Mouse (Mus musculus): Measurements from ENCODE around the gene Dchs2. TPM values are rescaled to one million over a fixed set of nuclear protein-coding genes. Genes with fewer than 3 reads are reported as not detected.

Dchs2 gene
- total and polyA plus RNA-seq, 3 experiments = not detected

GRCm38 (mm10) chr3:83246536-83246935 is 118.8 kb downstream of the Dchs2 start:
- H3K27ac ChIP-seq (ENCODE audit: insufficient read depth, low read depth) = no peak overlapping the region
- no peaks in the 10 kb centered on the region for H3K4me1 ChIP-seq (ENCODE audit: control insufficient read depth in 1 of 2, insufficient read depth in 2 of 2)
- H3K36me3 ChIP-seq (replicated peaks in 1 of 2; ENCODE audit: control insufficient read depth in 1 of 2, insufficient read depth in 1 of 2, low read length in 1 of 2) = no peaks in the 10 kb centered on the region
- dilution Hi-C loops (cut with MboI; ENCODE audit: extremely low pct_ligation_motif_present, extremely low pct_unique_long_range_greater_than_20kb, low sequenced_read_pairs) (no loop called here), in situ Hi-C loops (cut with MboI; ENCODE audit: low pct_ligation_motif_present, low pct_unique_long_range_greater_than_20kb, low sequenced_read_pairs) (no loop called here)
- H3K4me2 ChIP-seq (ENCODE audit: insufficient read depth, low read depth, poor library complexity, severe bottlenecking) = no peak overlapping the region
- no peaks in the 10 kb centered on the region for H3K79me2 ChIP-seq (replicated peaks; ENCODE audit: control insufficient read depth, extremely low read depth, insufficient read depth, poor library complexity, severe bottlenecking)
- TF ChIP-seq KAT2A (IDR thresholded peaks at IDR 0.05; ENCODE audit: insufficient replicate concordance, low read length) = no peak
- TF ChIP-seq MAFK (IDR thresholded peaks at IDR 0.05; ENCODE audit: insufficient replicate concordance, low read length) = no peak
- TF ChIP-seq IRF4 (IDR thresholded peaks at IDR 0.05; ENCODE audit: low read depth, low read length) = no peak
- TF ChIP-seq UBTF (IDR thresholded peaks at IDR 0.05; ENCODE audit: low read depth, low read length) = no peak
- no peak for TF ChIP-seq SMC3 (IDR thresholded peaks at IDR 0.05; ENCODE audit: low read depth, low read length)
- TF ChIP-seq CHD1 (IDR thresholded peaks at IDR 0.05; ENCODE audit: low read depth, low read length) = no peak
- TF ChIP-seq E2F4 (IDR thresholded peaks at IDR 0.05; ENCODE audit: insufficient replicate concordance, low read depth, low read length) = no peak
- no peak for TF ChIP-seq GABPA (IDR thresholded peaks at IDR 0.05; ENCODE audit: insufficient replicate concordance, low read depth, low read length)
- no peak for TF ChIP-seq CHD2 (IDR thresholded peaks at IDR 0.05; ENCODE audit: low read length)
- TF ChIP-seq USF1 (IDR thresholded peaks at IDR 0.05; ENCODE audit: low read depth, low read length) = no peak
- TF ChIP-seq NELFE (IDR thresholded peaks at IDR 0.05; ENCODE audit: low read depth, low read length) = no peak
- no peak for TF ChIP-seq ELF1 (IDR thresholded peaks at IDR 0.05; ENCODE audit: low read depth, low read length)
- TF ChIP-seq ZMIZ1 (IDR thresholded peaks at IDR 0.05; ENCODE audit: low read depth, low read length) = no peak
- TF ChIP-seq MAZ (IDR thresholded peaks at IDR 0.05; ENCODE audit: low read depth, low read length) = no peak
- TF ChIP-seq MYC (IDR thresholded peaks at IDR 0.05; ENCODE audit: low read depth, low read length) = no peak
- TF ChIP-seq BHLHE40 (IDR thresholded peaks at IDR 0.05; ENCODE audit: low read depth, low read length) = no peak
- no peak for TF ChIP-seq RCOR1 (conservative IDR thresholded peaks at IDR 0.05; ENCODE audit: low read depth, low read length)
- no peak for DNase-seq (ENCODE audit: extremely low read depth)
- no peak overlapping the region for H3K9ac ChIP-seq (ENCODE audit: insufficient read depth, low read depth)
- H3K27me3 ChIP-seq (replicated peaks) = no peaks in the 10 kb centered on the region
- H3K9me3 ChIP-seq (replicated peaks; ENCODE audit: low read length) = no peaks in the 10 kb centered on the region
- H3K4me3 ChIP-seq (replicated peaks in 1 of 3; ENCODE audit: low read depth in 2 of 3, low read length in 2 of 3, poor library complexity in 1 of 3) = no peak overlapping the region

GRCm38 (mm10) chr3:83250001-83250545 is 122.3 kb downstream of the Dchs2 start:
- in situ Hi-C loops (cut with MboI; ENCODE audit: low pct_ligation_motif_present, low pct_unique_long_range_greater_than_20kb, low sequenced_read_pairs) = no loop called here
- DNase-seq (ENCODE audit: extremely low read depth) = no peak
- no peaks in the 10 kb centered on the region for H3K79me2 ChIP-seq (replicated peaks; ENCODE audit: control insufficient read depth, extremely low read depth, insufficient read depth, poor library complexity, severe bottlenecking)
- H3K36me3 ChIP-seq (replicated peaks in 1 of 2; ENCODE audit: control insufficient read depth in 1 of 2, insufficient read depth in 1 of 2, low read length in 1 of 2) = no peaks in the 10 kb centered on the region
- H3K4me2 ChIP-seq (ENCODE audit: insufficient read depth, low read depth, poor library complexity, severe bottlenecking) = no peak overlapping the region
- H3K9ac ChIP-seq (ENCODE audit: insufficient read depth, low read depth) = no peak overlapping the region
- TF ChIP-seq ZNF384 (IDR thresholded peaks at IDR 0.05; ENCODE audit: low read depth, low read length) (no peak), CHD2 (IDR thresholded peaks at IDR 0.05; ENCODE audit: low read length) (no peak), E2F4 (IDR thresholded peaks at IDR 0.05; ENCODE audit: insufficient replicate concordance, low read depth, low read length) (no peak)
- no peaks in the 10 kb centered on the region for H3K4me1 ChIP-seq (ENCODE audit: control insufficient read depth in 1 of 2, insufficient read depth in 2 of 2)
- no peaks in the 10 kb centered on the region for H3K9me3 ChIP-seq (replicated peaks; ENCODE audit: low read length)
- H3K27me3 ChIP-seq (replicated peaks) = no peaks in the 10 kb centered on the region
- dilution Hi-C loops (cut with MboI; ENCODE audit: extremely low pct_ligation_motif_present, extremely low pct_unique_long_range_greater_than_20kb, low sequenced_read_pairs) = no loop called here
- no peak overlapping the region for H3K4me3 ChIP-seq (replicated peaks in 1 of 3; ENCODE audit: low read depth in 2 of 3, low read length in 2 of 3, poor library complexity in 1 of 3)
- H3K27ac ChIP-seq (ENCODE audit: insufficient read depth, low read depth) = no peak overlapping the region

Measured in CH12.LX (cell line).